Mouse (Mus musculus): ENCODE results near the gene Bfar. TPM values are rescaled to one million over a fixed set of nuclear protein-coding genes. Genes with fewer than 3 reads are reported as not detected.
"Not testable (repeated sequence)": the region's sequence is repeated elsewhere in the genome, so short reads cannot be mapped to it uniquely, and the experiment has no call there.

Bfar gene
- polyA plus RNA-seq, 2 experiments = 49.8 to 52.0 TPM

GRCm38 (mm10) chr16:13740844-13741243, 69.2 kb downstream of the Bfar start:
- TF ChIP-seq POLR2A (IDR thresholded peaks at IDR 0.05; ENCODE audit: borderline replicate concordance, extremely low read depth, insufficient read depth, insufficient read length) = no peak
- Histone ChIP-seq H3K9me3 (ENCODE audit: control insufficient read depth, low read length) (no peaks in the 10 kb centered on the region), H3K4me3 (replicated peaks; ENCODE audit: low read length) (no peak overlapping the region), H3K4me1 (ENCODE audit: control insufficient read depth, insufficient read depth, low read length) (no peaks in the 10 kb centered on the region), H3K4me2 (replicated peaks; ENCODE audit: low read depth, low read length, severe bottlenecking) (no peak overlapping the region), H3K9ac (ENCODE audit: low read depth, low read length, severe bottlenecking) (no peak overlapping the region), H3K27me3 (ENCODE audit: control insufficient read depth, insufficient read depth, low read length) (no peaks in the 10 kb centered on the region), H3K27ac (replicated peaks; ENCODE audit: low read depth, low read length) (no peak overlapping the region), H3K36me3 (ENCODE audit: control insufficient read depth, insufficient read depth, low read length) (no peaks in the 10 kb centered on the region)
- DNase-seq (ENCODE audit: low spot score) (no peak), ATAC-seq (ENCODE audit: low FRiP score, low read depth) (no peak)
- 63% methylated on average over 2 of the region's 2 CpGs for WGBS

GRCm38 (mm10) chr16:13747708-13748107, 76.0 kb downstream of the Bfar start:
- no peaks in the 10 kb centered on the region for H3K4me1 ChIP-seq (ENCODE audit: control insufficient read depth, insufficient read depth, low read length)
- H3K9me3 ChIP-seq (ENCODE audit: control insufficient read depth, low read length) = no peaks in the 10 kb centered on the region
- H3K27me3 ChIP-seq (ENCODE audit: control insufficient read depth, insufficient read depth, low read length) = no peaks in the 10 kb centered on the region
- TF ChIP-seq POLR2A (IDR thresholded peaks at IDR 0.05; ENCODE audit: borderline replicate concordance, extremely low read depth, insufficient read depth, insufficient read length) = no peak
- H3K9ac ChIP-seq (ENCODE audit: low read depth, low read length, severe bottlenecking) = no peak overlapping the region
- ATAC-seq (ENCODE audit: low FRiP score, low read depth) = no peak
- no peak overlapping the region for H3K4me3 ChIP-seq (replicated peaks; ENCODE audit: low read length)
- H3K4me2 ChIP-seq (replicated peaks; ENCODE audit: low read depth, low read length, severe bottlenecking) = no peak overlapping the region
- no peak for DNase-seq (ENCODE audit: low spot score)
- 91% methylated on average over 8 of the region's 8 CpGs for WGBS
- H3K36me3 ChIP-seq (ENCODE audit: control insufficient read depth, insufficient read depth, low read length) = no peaks in the 10 kb centered on the region
- no peak overlapping the region for H3K27ac ChIP-seq (replicated peaks; ENCODE audit: low read depth, low read length)

- no peak overlapping the region for H3K4me3 ChIP-seq (replicated peaks; ENCODE audit: low read length)
- no peak for DNase-seq (ENCODE audit: low spot score)
- no peaks in the 10 kb centered on the region for H3K27me3 ChIP-seq (ENCODE audit: control insufficient read depth, insufficient read depth, low read length)
- H3K9me3 ChIP-seq (ENCODE audit: control insufficient read depth, low read length) = no peaks in the 10 kb centered on the region
- no peak overlapping the region for H3K27ac ChIP-seq (replicated peaks; ENCODE audit: low read depth, low read length)
- H3K36me3 ChIP-seq (ENCODE audit: control insufficient read depth, insufficient read depth, low read length) = no peaks in the 10 kb centered on the region
- no peak overlapping the region for H3K4me2 ChIP-seq (replicated peaks; ENCODE audit: low read depth, low read length, severe bottlenecking)
- TF ChIP-seq POLR2A (IDR thresholded peaks at IDR 0.05; ENCODE audit: borderline replicate concordance, extremely low read depth, insufficient read depth, insufficient read length) = no peak
- no peak for ATAC-seq (ENCODE audit: low FRiP score, low read depth)
- no peaks in the 10 kb centered on the region for H3K4me1 ChIP-seq (ENCODE audit: control insufficient read depth, insufficient read depth, low read length)
- 68% methylated on average over 3 of the region's 3 CpGs for WGBS
- no peak overlapping the region for H3K9ac ChIP-seq (ENCODE audit: low read depth, low read length, severe bottlenecking)
These were observed 76.5 kb downstream of the Bfar start for GRCm38 (mm10) chr16:13748124-13748523.

GRCm38 (mm10) chr16:13748813-13749212, 77.2 kb downstream of the Bfar start:
- H3K4me1 ChIP-seq (ENCODE audit: control insufficient read depth, insufficient read depth, low read length); H3K4me3 ChIP-seq (replicated peaks; ENCODE audit: low read length); H3K9ac ChIP-seq (ENCODE audit: low read depth, low read length, severe bottlenecking); H3K27ac ChIP-seq (replicated peaks; ENCODE audit: low read depth, low read length); H3K9me3 ChIP-seq (ENCODE audit: control insufficient read depth, low read length); H3K36me3 ChIP-seq (ENCODE audit: control insufficient read depth, insufficient read depth, low read length); DNase-seq (ENCODE audit: low spot score); ATAC-seq (ENCODE audit: low FRiP score, low read depth); H3K27me3 ChIP-seq (ENCODE audit: control insufficient read depth, insufficient read depth, low read length); H3K4me2 ChIP-seq (replicated peaks; ENCODE audit: low read depth, low read length, severe bottlenecking): not testable (repeated sequence)
- WGBS = 29% methylated on average over 10 of the region's 10 CpGs

DNA sequence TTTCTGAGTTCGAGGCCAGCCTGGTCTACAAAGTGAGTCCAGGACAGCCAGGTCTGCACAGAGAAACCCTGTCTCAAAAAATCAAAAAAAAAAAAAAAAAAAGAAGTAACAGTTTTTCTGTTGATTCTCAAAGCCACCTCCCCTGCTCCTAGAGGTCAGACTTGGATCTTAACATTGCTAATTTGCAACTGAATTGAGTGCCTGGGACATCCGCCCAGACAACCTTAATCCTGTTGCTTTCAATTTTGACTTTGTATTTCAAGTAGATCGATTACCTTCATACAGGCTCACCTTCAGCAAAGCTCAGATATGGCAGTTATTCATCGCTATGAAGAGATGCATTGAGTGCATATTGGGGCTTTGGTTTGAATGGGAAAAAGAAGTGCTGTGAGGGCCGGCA, 77.6 kb downstream of the Bfar start:
- no peaks in the 10 kb centered on the region for H3K36me3 ChIP-seq (ENCODE audit: control insufficient read depth, insufficient read depth, low read length)
- no peaks in the 10 kb centered on the region for H3K27me3 ChIP-seq (ENCODE audit: control insufficient read depth, insufficient read depth, low read length)
- no peaks in the 10 kb centered on the region for H3K4me1 ChIP-seq (ENCODE audit: control insufficient read depth, insufficient read depth, low read length)
- no peak for DNase-seq (ENCODE audit: low spot score)
- no peak overlapping the region for H3K4me3 ChIP-seq (replicated peaks; ENCODE audit: low read length)
- no peak overlapping the region for H3K9ac ChIP-seq (ENCODE audit: low read depth, low read length, severe bottlenecking)
- no peak overlapping the region for H3K27ac ChIP-seq (replicated peaks; ENCODE audit: low read depth, low read length)
- no peak for TF ChIP-seq POLR2A (IDR thresholded peaks at IDR 0.05; ENCODE audit: borderline replicate concordance, extremely low read depth, insufficient read depth, insufficient read length)
- no peak overlapping the region for H3K4me2 ChIP-seq (replicated peaks; ENCODE audit: low read depth, low read length, severe bottlenecking)
- H3K9me3 ChIP-seq (ENCODE audit: control insufficient read depth, low read length) = no peaks in the 10 kb centered on the region
- ATAC-seq (ENCODE audit: low FRiP score, low read depth) = no peak
- WGBS = 63% methylated on average over 5 of the region's 5 CpGs

- Histone ChIP-seq H3K4me1 (ENCODE audit: control insufficient read depth, insufficient read depth, low read length) (no peaks in the 10 kb centered on the region), H3K36me3 (ENCODE audit: control insufficient read depth, insufficient read depth, low read length) (no peaks in the 10 kb centered on the region), H3K9ac (ENCODE audit: low read depth, low read length, severe bottlenecking) (no peak overlapping the region), H3K27ac (replicated peaks; ENCODE audit: low read depth, low read length) (no peak overlapping the region), H3K9me3 (ENCODE audit: control insufficient read depth, low read length) (no peaks in the 10 kb centered on the region), H3K27me3 (ENCODE audit: control insufficient read depth, insufficient read depth, low read length) (no peaks in the 10 kb centered on the region), H3K4me2 (replicated peaks; ENCODE audit: low read depth, low read length, severe bottlenecking) (no peak overlapping the region), H3K4me3 (replicated peaks; ENCODE audit: low read length) (no peak overlapping the region)
- ATAC-seq (ENCODE audit: low FRiP score, low read depth) (no peak), DNase-seq (ENCODE audit: low spot score) (no peak)
- TF ChIP-seq POLR2A (IDR thresholded peaks at IDR 0.05; ENCODE audit: borderline replicate concordance, extremely low read depth, insufficient read depth, insufficient read length) = no peak
- WGBS = 63% methylated on average over 3 of the region's 3 CpGs
These were observed 78.3 kb downstream of the Bfar start for GRCm38 (mm10) chr16:13749981-13750380.

All from limb, embryonic 14.5 days (tissue).